Mouse (Mus musculus): ENCODE data around the gene Pced1a.

GRCm38 (mm10) chr2:130450434-130450796 lies 25.9 kb upstream of the Pced1a start:
- TF ChIP-seq GATA1 (IDR thresholded peaks at IDR 0.05; ENCODE audit: low read length) (no peak), TAL1 (IDR thresholded peaks at IDR 0.05; ENCODE audit: low read length) (no peak)

Data from erythroblast, embryonic 14.5 days (primary cell).